Mouse (Mus musculus) embryonic facial prominence, embryonic 11.5 days (tissue): ENCODE data around the gene Ddx5. TPM values are rescaled to one million over a fixed set of nuclear protein-coding genes. Genes with fewer than 3 reads are reported as not detected.
"Not testable (repeated sequence)": the region's sequence is repeated elsewhere in the genome, so short reads cannot be mapped to it uniquely, and the experiment has no call there.

ENCODE experiments used
- ATAC-seq: fragments of 200-750 bp; cut with Nextera tagmentation; replicated peaks from 2 replicates; pipeline ENCODE4 v1.8.0; 2017; ENCODE audit warnings: low read depth; ENCODE audit not compliant: insufficient number of reproducible peaks, low FRiP score, low TSS enrichment
- DNase-seq: peaks from one replicate; pipeline ENCODE4 v3.0.0-alpha.2; 2015; ENCODE audit warnings: low spot score
- H3K27ac ChIP-seq: fragments of 300-500 bp; sonication (generic); replicated peaks from 2 replicates; pipeline ENCODE4 v1.5.1; 2014; ENCODE audit warnings: mild to moderate bottlenecking, low read depth, low read length, control low read depth
- H3K27me3 ChIP-seq: fragments of 300-500 bp; sonication (generic); 2 replicates; pipeline ENCODE4 v1.6.1; 2014; ENCODE audit warnings: mild to moderate bottlenecking, low read length, moderate library complexity, mixed read lengths; ENCODE audit not compliant: control insufficient read depth, insufficient read depth
- H3K36me3 ChIP-seq: fragments of 300-500 bp; sonication (generic); replicated peaks from 2 replicates; pipeline ENCODE4 v1.6.1; 2014; ENCODE audit warnings: low read depth, mild to moderate bottlenecking, low read length, moderate library complexity, mixed read lengths; ENCODE audit not compliant: control insufficient read depth, insufficient read depth
- H3K4me1 ChIP-seq: fragments of 300-500 bp; sonication (generic); 2 replicates; pipeline ENCODE4 v1.6.1; 2014; ENCODE audit warnings: low read length, mixed read lengths; ENCODE audit not compliant: control insufficient read depth, insufficient read depth
- H3K4me2 ChIP-seq: fragments of 300-500 bp; sonication (generic); 2 replicates; pipeline ENCODE4 v1.6.1; 2014; ENCODE audit warnings: low read depth, mild to moderate bottlenecking, control low read depth, low read length, moderate library complexity
- H3K4me3 ChIP-seq: fragments of 300-500 bp; sonication (generic); 2 replicates; pipeline ENCODE4 v1.5.1; 2014; ENCODE audit warnings: low read depth, low read length, control low read depth
- H3K9ac ChIP-seq: fragments of 300-500 bp; sonication (generic); replicated peaks from 2 replicates; pipeline ENCODE4 v1.6.1; 2014; ENCODE audit warnings: mild to moderate bottlenecking, control low read depth, low read length
- H3K9me3 ChIP-seq: fragments of 300-500 bp; sonication (generic); replicated peaks from 2 replicates; pipeline ENCODE4 v1.6.1; 2016; ENCODE audit warnings: mild to moderate bottlenecking, low read length, inconsistent platforms, mixed read lengths; ENCODE audit not compliant: control insufficient read depth
- WGBS: fragments of 180-500 bp; shearing (Covaris S2); extraction: QIAGEN DNeasy Blood & Tissue Kit; methylation state at CpG from one replicate; pipeline ENCODE4 v1.1.7; 2014; 5-methylcytosine and 5-hydroxymethylcytosine counted together
- polyA plus RNA-seq: library from polyadenylated mRNA; unstranded; fragments of >200 nt; fragmentation: Nextera tagmentation; extraction: Ambion mirVana; gene quantifications from 2 replicates; pipeline ENCODE4 v1.2.1, GENCODE M21; 2014

Gene Ddx5
- polyA plus RNA-seq, 1 experiment from 2014 or later, result 533 TPM

GRCm38 (mm10) chr11:106753314-106753713 is 35.7 kb downstream of the Ddx5 start:
- H3K4me3 ChIP-seq, result no peak overlapping the region
- no peak for DNase-seq
- H3K9ac ChIP-seq, result no peak overlapping the region
- whole genome bisulfite sequencing, result 87% methylated on average over 6 of the region's 6 CpGs
- no peaks in the 10 kb centered on the region for H3K27me3 ChIP-seq
- no peaks in the 10 kb centered on the region for H3K4me1 ChIP-seq
- ATAC-seq, result no peak
- H3K9me3 ChIP-seq, result no peaks in the 10 kb centered on the region
- no peak overlapping the region for H3K4me2 ChIP-seq
- no peak overlapping the region for H3K27ac ChIP-seq
- no peaks in the 10 kb centered on the region for H3K36me3 ChIP-seq

- Histone ChIP-seq H3K27ac (no peak overlapping the region), H3K9me3 (no peaks in the 10 kb centered on the region), H3K4me1 (no peaks in the 10 kb centered on the region), H3K4me3 (no peak overlapping the region), H3K27me3 (no peaks in the 10 kb centered on the region), H3K9ac (no peak overlapping the region), H3K4me2 (no peak overlapping the region), H3K36me3 (no peaks in the 10 kb centered on the region)
- DNase-seq, result no peak
- 87% methylated on average over 7 of the region's 7 CpGs for WGBS
- ATAC-seq, result no peak
Observed at GRCm38 (mm10) chr11:106752103-106752502, 36.9 kb downstream of the Ddx5 start.

- Histone ChIP-seq H3K9ac (no peak within 1 kb of the TSS), H3K36me3 (no peaks in the 10 kb centered on the region), H3K4me1 (no peaks in the 10 kb centered on the region), H3K4me2 (no peak within 1 kb of the TSS), H3K9me3 (no peaks in the 10 kb centered on the region), H3K4me3 (no peak within 1 kb of the TSS), H3K27ac (no peak within 1 kb of the TSS), H3K27me3 (no peaks in the 10 kb centered on the region)
- ATAC-seq (no peak), DNase-seq (no peak)
- WGBS, result 86% methylated on average over 17 of the region's 17 CpGs
Observed at GRCm38 (mm10) chr11:106751039-106752018, 37.7 kb downstream of the Ddx5 start, which contains the start of gene Milr1. Gene Milr1, plus strand, starts transcription at chr11:106751226.

- Histone ChIP-seq H3K9me3 (no peaks in the 10 kb centered on the region), H3K4me2 (no peak within 1 kb of the TSS), H3K36me3 (no peaks in the 10 kb centered on the region), H3K27ac (no peak within 1 kb of the TSS), H3K27me3 (no peaks in the 10 kb centered on the region), H3K4me3 (no peak within 1 kb of the TSS), H3K4me1 (no peaks in the 10 kb centered on the region), H3K9ac (no peak within 1 kb of the TSS)
- WGBS, result 85% methylated on average over 13 of the region's 13 CpGs
- no peak for DNase-seq
- ATAC-seq, result no peak
Observed at GRCm38 (mm10) chr11:106750121-106750751, 38.7 kb downstream of the Ddx5 start, which contains the start of gene Pecam1. Gene Pecam1, minus strand, starts transcription at chr11:106750628.

GRCm38 (mm10) chr11:106749557-106750120 is 39.3 kb downstream of the Ddx5 start:
- 94% methylated on average over 7 of the region's 7 CpGs for WGBS
- H3K27ac ChIP-seq, H3K4me2 ChIP-seq, H3K9me3 ChIP-seq, H3K4me1 ChIP-seq, DNase-seq, H3K4me3 ChIP-seq, ATAC-seq, H3K9ac ChIP-seq, H3K27me3 ChIP-seq, H3K36me3 ChIP-seq: not testable (repeated sequence)

GRCm38 (mm10) chr11:106744949-106745348 is 44.0 kb downstream of the Ddx5 start:
- H3K4me3 ChIP-seq, result no peak overlapping the region
- H3K27ac ChIP-seq, result no peak overlapping the region
- H3K9ac ChIP-seq, result no peak overlapping the region
- WGBS, result 88% methylated on average over 5 of the region's 5 CpGs
- ATAC-seq, result no peak
- no peak overlapping the region for H3K4me2 ChIP-seq
- no peaks in the 10 kb centered on the region for H3K9me3 ChIP-seq
- H3K27me3 ChIP-seq, result no peaks in the 10 kb centered on the region
- H3K4me1 ChIP-seq, result no peaks in the 10 kb centered on the region
- H3K36me3 ChIP-seq, result no peaks in the 10 kb centered on the region
- DNase-seq, result no peak

GRCm38 (mm10) chr11:106742388-106742841 is 46.6 kb downstream of the Ddx5 start:
- no peak overlapping the region for H3K4me3 ChIP-seq
- ATAC-seq, result no peak
- DNase-seq, result peak; percentile 62
- H3K27ac ChIP-seq, result no peak overlapping the region
- H3K4me1 ChIP-seq, result no peaks in the 10 kb centered on the region
- no peak overlapping the region for H3K9ac ChIP-seq
- H3K36me3 ChIP-seq, result no peaks in the 10 kb centered on the region
- no peaks in the 10 kb centered on the region for H3K27me3 ChIP-seq
- WGBS, result 53% methylated on average over 6 of the region's 6 CpGs
- no peak overlapping the region for H3K4me2 ChIP-seq
- H3K9me3 ChIP-seq, result no peaks in the 10 kb centered on the region
